ENCODE assay signal across 8 mouse cellular contexts in genomic region chr9:96491810-96492209, GRCm38 (mm10). TPM values are rescaled to one million over a fixed set of nuclear protein-coding genes. Genes with fewer than 3 reads are reported as not detected.
DNase-seq lines count a peak whose midpoint lies in the region; ATAC-seq and TF ChIP-seq lines count a peak whose summit lies in the region.

No protein-coding gene starts in this region.

- no peaks in the 10 kb centered on the region for H3K9me3 ChIP-seq in intestine, embryonic 14.5 days (ENCODE audit: control insufficient read depth, low read length)
- H3K9me3 ChIP-seq in intestine, embryonic 15.5 days, result no peaks in the 10 kb centered on the region

- H3K79me2 ChIP-seq in liver, adult 2 months (ENCODE audit: control insufficient read depth, insufficient read depth, low read length), result no peaks in the 10 kb centered on the region

- H3K4me1 ChIP-seq in intestine, embryonic 14.5 days (replicated peaks; ENCODE audit: control insufficient read depth, insufficient read depth, low read length), result 0 out of 2 replicates have a peak, but pooled peaks cover 4% of the 10 kb centered on the region
- H3K4me1 ChIP-seq in intestine, embryonic 15.5 days (replicated peaks), result no peaks in the 10 kb centered on the region
- H3K4me1 ChIP-seq in liver, adult 2 months (ENCODE audit: control insufficient read depth, insufficient read depth, low read length), result peaks cover 2% of the 10 kb centered on the region
- no peaks in the 10 kb centered on the region for H3K4me1 ChIP-seq in small intestine, adult 2 months (ENCODE audit: control insufficient read depth, insufficient read depth, insufficient read length, low read length)

- no peak overlapping the region for H3K4me2 ChIP-seq in intestine, embryonic 14.5 days (ENCODE audit: low read length)
- H3K4me2 ChIP-seq in intestine, embryonic 15.5 days (replicated peaks), result no peak overlapping the region

- no peak overlapping the region for H3K4me3 ChIP-seq in intestine, embryonic 14.5 days (ENCODE audit: low read depth, low read length)
- no peak overlapping the region for H3K4me3 ChIP-seq in intestine, embryonic 15.5 days (replicated peaks)
- H3K4me3 ChIP-seq in liver, adult 2 months (ENCODE audit: insufficient read depth, low read depth, low read length), result no peak overlapping the region
- H3K4me3 ChIP-seq in small intestine, adult 2 months (ENCODE audit: low read depth, low read length), result no peak overlapping the region

- no peak for ATAC-seq in intestine, embryonic 14.5 days (replicated peaks; ENCODE audit: low FRiP score, low TSS enrichment, low read depth)
- ATAC-seq in intestine, embryonic 15.5 days, result no peak
- peak; percentile 80 for ATAC-seq in CD4-positive, CD25-positive, alpha-beta regulatory T cell, adult 4 months
- peak; percentile 78 for ATAC-seq in erythroblast, adult 5-6 weeks (replicated peaks; ENCODE audit: low FRiP score, poor library complexity, severe bottlenecking)

- 45% methylated on average over 12 of the region's 12 CpGs for WGBS in intestine, embryonic 14.5 days
- 43% methylated on average over 12 of the region's 12 CpGs for WGBS in intestine, embryonic 15.5 days
- 40% methylated on average over 12 of the region's 12 CpGs for WGBS in liver, adult 2 months
- WGBS in small intestine, adult 2 months, result 45% methylated on average over 12 of the region's 12 CpGs

- peak; percentile 69 for DNase-seq in intestine, embryonic 14.5 days (ENCODE audit: low spot score)
- DNase-seq in adrenal gland, adult 2 months, result peak; percentile 36
- no peak for DNase-seq in liver, adult 2 months (ENCODE audit: extremely low read depth, low read depth, low spot score)
- DNase-seq in yolk sac, embryonic 10.5 days (ENCODE audit: low spot score), result no peak

- no peaks in the 10 kb centered on the region for H3K27me3 ChIP-seq in intestine, embryonic 14.5 days (replicated peaks; ENCODE audit: control insufficient read depth, insufficient read depth, low read length)
- H3K27me3 ChIP-seq in intestine, embryonic 15.5 days (replicated peaks), result no peaks in the 10 kb centered on the region
- peaks cover 3% of the 10 kb centered on the region; the same call in 1 of the 2 replicates for H3K27me3 ChIP-seq in liver, adult 2 months (ENCODE audit: control insufficient read depth, insufficient read depth, low read length)
- H3K27me3 ChIP-seq in small intestine, adult 2 months (ENCODE audit: control insufficient read depth, insufficient read depth, low read length), result no peaks in the 10 kb centered on the region

- peak; percentile 84 for TF ChIP-seq CTCF in liver, adult 2 months (IDR thresholded peaks at IDR 0.05; ENCODE audit: low read depth, low read length)
- peak; percentile 91; the same call in 1 of the 2 replicates for TF ChIP-seq CTCF in small intestine, adult 2 months (IDR thresholded peaks at IDR 0.05; ENCODE audit: extremely low read depth, insufficient read length, insufficient replicate concordance, low read depth, low read length)

- H3K36me3 ChIP-seq in intestine, embryonic 14.5 days (ENCODE audit: control insufficient read depth, insufficient read depth, low read length), result no peaks in the 10 kb centered on the region
- H3K36me3 ChIP-seq in intestine, embryonic 15.5 days, result no peaks in the 10 kb centered on the region
- H3K36me3 ChIP-seq in liver, adult 2 months (ENCODE audit: control insufficient read depth, insufficient read depth, low read length), result no peaks in the 10 kb centered on the region
- no peaks in the 10 kb centered on the region for H3K36me3 ChIP-seq in small intestine, adult 2 months (ENCODE audit: control insufficient read depth, insufficient read depth, low read length)

- H3K9ac ChIP-seq in intestine, embryonic 14.5 days (ENCODE audit: low read length), result no peak overlapping the region
- no peak overlapping the region for H3K9ac ChIP-seq in intestine, embryonic 15.5 days
- H3K9ac ChIP-seq in liver, adult 2 months (ENCODE audit: low read depth, low read length), result peak overlapping the region; percentile 46; the same call in 1 of the 2 replicates

- TF ChIP-seq POLR2A in liver, adult 2 months (IDR thresholded peaks at IDR 0.05; ENCODE audit: extremely low read depth, insufficient read depth, low read length), result no peak
- TF ChIP-seq POLR2A in small intestine, adult 2 months (IDR thresholded peaks at IDR 0.05; ENCODE audit: low read depth, low read length), result no peak

- no peak overlapping the region for H3K27ac ChIP-seq in intestine, embryonic 14.5 days (ENCODE audit: low read depth)
- H3K27ac ChIP-seq in intestine, embryonic 15.5 days, result no peak overlapping the region
- H3K27ac ChIP-seq in liver, adult 2 months (replicated peaks; ENCODE audit: insufficient read depth, low read depth, low read length), result no peak overlapping the region
- no peak overlapping the region for H3K27ac ChIP-seq in small intestine, adult 2 months (ENCODE audit: insufficient read depth, low read depth, low read length)

RNA-seq across cellular contexts. Expression of gene Rnf7, which starts 13.3 kb away (rescaled TPM):
- polyA plus RNA-seq in intestine, embryonic 14.5 days (2014; fragmentation: Nextera tagmentation; extraction: Ambion mirVana), result 232 and 240 TPM in 2 replicates
- polyA plus RNA-seq in intestine, embryonic 15.5 days (2015; fragmentation: Nextera tagmentation; extraction: Ambion mirVana), result 169 and 183 TPM in 2 replicates
- polyA plus RNA-seq in CD4-positive, CD25-positive, alpha-beta regulatory T cell, adult 4 months (2017; shearing (Covaris generic)), result 100 to 1,000 TPM in 1 of 2 experiments, 10 to 100 TPM in 1; 99.6 to 100 TPM
- 100 to 1,000 TPM in 1 of 2 experiments, 10 to 100 TPM in 1; 63.7 to 101 TPM for total RNA-seq in adrenal gland, adult 2 months (2021)
- polyA plus RNA-seq in adrenal gland, adult 2 months (2012; rRNA removed), result 76.4 and 110 TPM in 2 replicates
- total RNA-seq in erythroblast, adult 5-6 weeks (2015; ENCODE audit: low replicate concordance), result 30.1 and 58.8 TPM in 2 replicates
- total RNA-seq in erythroblast, adult 5-6 weeks (2017; ENCODE audit: low replicate concordance), result 10.6 and 18.3 TPM in 2 replicates
- total RNA-seq in liver, adult 2 months (2014; rRNA removed), result 65.5 and 79.4 TPM in 2 replicates
- polyA plus RNA-seq in liver, adult 2 months (2012; rRNA removed), result 63.4 and 90.8 TPM in 2 replicates
- polyA plus RNA-seq in small intestine, adult 2 months (2012; rRNA removed), result 34.5 and 65.7 TPM in 2 replicates

RNA-seq across cellular contexts. Expression of gene Gm28729, which starts 33.3 kb away (rescaled TPM):
- not detected in 2 replicates for polyA plus RNA-seq in intestine, embryonic 14.5 days (2014; fragmentation: Nextera tagmentation; extraction: Ambion mirVana)
- not detected in 2 replicates for polyA plus RNA-seq in intestine, embryonic 15.5 days (2015; fragmentation: Nextera tagmentation; extraction: Ambion mirVana)
- polyA plus RNA-seq in CD4-positive, CD25-positive, alpha-beta regulatory T cell, adult 4 months (2017; shearing (Covaris generic)), result not detected
- total RNA-seq in adrenal gland, adult 2 months (2021), result under 1 TPM in 1 of 2 experiments, not detected in 1; 0.14 TPM
- polyA plus RNA-seq in adrenal gland, adult 2 months (2012; rRNA removed), result not detected in 2 replicates
- not detected in 2 replicates for total RNA-seq in erythroblast, adult 5-6 weeks (2015; ENCODE audit: low replicate concordance)
- not detected in 2 replicates for total RNA-seq in erythroblast, adult 5-6 weeks (2017; ENCODE audit: low replicate concordance)
- total RNA-seq in liver, adult 2 months (2014; rRNA removed), result not detected in 2 replicates
- polyA plus RNA-seq in liver, adult 2 months (2012; rRNA removed), result not detected in 2 replicates
- polyA plus RNA-seq in small intestine, adult 2 months (2012; rRNA removed), result 0.08 TPM in 1 of 2 replicates, not detected in the other

Comparison
In these comparisons a context has a peak if more than half of its experiments do, and no peak if none do; other contexts are left out.
1. ATAC-seq: peak in CD4-positive, CD25-positive, alpha-beta regulatory T cell, adult 4 months (single experiment) and erythroblast, adult 5-6 weeks (single experiment); none in intestine, embryonic 14.5 days (single experiment) and intestine, embryonic 15.5 days (single experiment).
2. DNase-seq: peak in intestine, embryonic 14.5 days (single experiment) and adrenal gland, adult 2 months (single experiment); none in liver, adult 2 months (single experiment) and yolk sac, embryonic 10.5 days (single experiment).